In the genomic region with DNA sequence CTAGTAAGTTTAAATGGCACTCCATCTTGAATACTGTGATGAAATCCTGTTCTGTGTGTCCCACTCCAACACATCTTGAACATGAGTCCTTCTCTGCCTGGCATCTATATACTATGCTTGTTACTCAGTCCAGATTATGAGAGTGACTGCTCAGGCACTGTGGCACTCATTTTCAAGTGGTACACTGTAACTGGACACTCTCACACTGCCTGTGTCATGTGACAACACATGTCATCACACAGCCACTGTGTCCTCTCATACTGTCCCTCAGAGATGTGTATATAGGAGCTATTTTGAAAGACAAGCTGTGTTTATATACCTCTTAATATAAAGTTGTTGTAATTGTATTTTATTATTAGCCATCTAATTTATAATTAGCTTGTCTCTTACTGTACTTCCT, we compare ENCODE assay signal across 18 mouse cellular contexts.
"Had no signal": no experiment of that assay in that cellular context is flagged by ENCODE, and none has a peak within 500 bp of the region (broad histone marks: within the 10 kb centered on the region; RNA-seq: fewer than 3 reads in every experiment).

No protein-coding gene starts in this region.

- H3K4me3 ChIP-seq: midbrain, embryonic 10.5 days; midbrain, embryonic 12.5 days; myocyte; neural tube, embryonic 13.5 days; neural tube, embryonic 15.5 days had no signal

- H3K9me3 ChIP-seq: midbrain, embryonic 10.5 days; midbrain, embryonic 12.5 days; neural tube, embryonic 13.5 days; neural tube, embryonic 15.5 days had no signal

- H3K27me3 ChIP-seq: midbrain, embryonic 12.5 days; neural tube, embryonic 13.5 days; neural tube, embryonic 15.5 days had no signal

- DNase-seq: lung, embryonic 14.5 days; lung, postnatal 10 days; lung, postnatal 4 days; midbrain, embryonic 14.5 days; retina, postnatal 1 day; right cerebral cortex, adult 18-20 months; right cerebral cortex, postnatal 25 days; right cerebral cortex, postnatal 4 days; spleen, adult 18-20 months; thymus, adult 18-20 months; thymus, postnatal 14 days; thymus, postnatal 36 days had no signal

- H3K27ac ChIP-seq: midbrain, embryonic 10.5 days; midbrain, embryonic 12.5 days; neural tube, embryonic 13.5 days; neural tube, embryonic 15.5 days had no signal

- H3K4me2 ChIP-seq: lung, embryonic 14.5 days; midbrain, embryonic 12.5 days; neural tube, embryonic 13.5 days; neural tube, embryonic 15.5 days had no signal

- H3K9ac ChIP-seq: lung, embryonic 14.5 days; midbrain, embryonic 12.5 days; neural tube, embryonic 13.5 days; neural tube, embryonic 15.5 days had no signal

- H3K36me3 ChIP-seq: midbrain, embryonic 12.5 days; neural tube, embryonic 13.5 days; neural tube, embryonic 15.5 days had no signal

- H3K4me1 ChIP-seq: midbrain, embryonic 12.5 days; neural tube, embryonic 13.5 days; neural tube, embryonic 15.5 days had no signal

- ATAC-seq: midbrain, embryonic 16.5 days had no signal
